Mouse (Mus musculus) layer of hippocampus, postnatal 10 days (tissue): ENCODE measurements around the gene Rnf215. TPM values are rescaled to one million over a fixed set of nuclear protein-coding genes. Genes with fewer than 3 reads are reported as not detected.
"Not testable (repeated sequence)": the region's sequence is repeated elsewhere in the genome, so short reads cannot be mapped to it uniquely, and the experiment has no call there.

Source experiments
- DNase-seq, 2 experiments: peaks; one replicate each; pipeline ENCODE4 v3.0.0; 2021; ENCODE audit warnings: low spot score in 2 of 2
- total RNA-seq, 2 experiments: library from RNA; stranded (reverse); gene quantifications; 2 replicates each; pipeline ENCODE4 v1.2.3; 2021

Rnf215 gene
- total RNA-seq, 2 experiments from 2014 or later = 47.7 to 49.4 TPM

GRCm38 (mm10) chr11:4112861-4113260, 22.1 kb upstream of the Rnf215 start:
- DNase-seq = no peak

GRCm38 (mm10) chr11:4113496-4113895, 21.5 kb upstream of the Rnf215 start:
- no peak for DNase-seq

GRCm38 (mm10) chr11:4113970-4114369, 21.0 kb upstream of the Rnf215 start:
- no peak for DNase-seq

- DNase-seq = not testable (repeated sequence)
Observed at GRCm38 (mm10) chr11:4114541-4114940, 20.5 kb upstream of the Rnf215 start.

- DNase-seq = no peak
Observed at GRCm38 (mm10) chr11:4115407-4115806, 19.6 kb upstream of the Rnf215 start.

GRCm38 (mm10) chr11:4116458-4117141, 18.4 kb upstream of the Rnf215 start:
- no peak for DNase-seq

- no peak for DNase-seq
Observed at GRCm38 (mm10) chr11:4117372-4118071, 17.5 kb upstream of the Rnf215 start.

- peak; percentile 70 to 81 for DNase-seq
Observed at GRCm38 (mm10) chr11:4118081-4118921, 16.7 kb upstream of the Rnf215 start.

- DNase-seq = no peak
Observed at GRCm38 (mm10) chr11:4119635-4120034, 15.4 kb upstream of the Rnf215 start.

GRCm38 (mm10) chr11:4121691-4122090, 13.3 kb upstream of the Rnf215 start:
- DNase-seq = no peak

GRCm38 (mm10) chr11:4122226-4122625, 12.8 kb upstream of the Rnf215 start:
- no peak for DNase-seq

GRCm38 (mm10) chr11:4122742-4123579, 12.0 kb upstream of the Rnf215 start, which contains the start of gene Sec14l2:
Gene Sec14l2, minus strand, starts transcription at chr11:4123415.
- DNase-seq = no peak

- DNase-seq = peak; percentile 50 to 56
Observed at GRCm38 (mm10) chr11:4123922-4124321, 11.1 kb upstream of the Rnf215 start.

- DNase-seq = no peak
Observed at GRCm38 (mm10) chr11:4127059-4127458, 7.9 kb upstream of the Rnf215 start.

GRCm38 (mm10) chr11:4128461-4128860, 6.5 kb upstream of the Rnf215 start:
- not testable (repeated sequence) for DNase-seq

GRCm38 (mm10) chr11:4133450-4133849, 1.6 kb upstream of the Rnf215 start:
- DNase-seq = no peak

- no peak for DNase-seq
Observed at GRCm38 (mm10) chr11:4134400-4134799, 602 bp upstream of the Rnf215 start.

GRCm38 (mm10) chr11:4138964-4139363, 4.0 kb downstream of the Rnf215 start:
- DNase-seq = no peak

GRCm38 (mm10) chr11:4141505-4141904, 6.5 kb downstream of the Rnf215 start:
- DNase-seq = no peak

- DNase-seq = no peak
Observed at GRCm38 (mm10) chr11:4142352-4142751, 7.3 kb downstream of the Rnf215 start.
